Mouse (Mus musculus): ENCODE data around the gene Plxnd1.
A peak's percentile ranks its signal among the peaks of the same experiment; 100 is the strongest.

DNA sequence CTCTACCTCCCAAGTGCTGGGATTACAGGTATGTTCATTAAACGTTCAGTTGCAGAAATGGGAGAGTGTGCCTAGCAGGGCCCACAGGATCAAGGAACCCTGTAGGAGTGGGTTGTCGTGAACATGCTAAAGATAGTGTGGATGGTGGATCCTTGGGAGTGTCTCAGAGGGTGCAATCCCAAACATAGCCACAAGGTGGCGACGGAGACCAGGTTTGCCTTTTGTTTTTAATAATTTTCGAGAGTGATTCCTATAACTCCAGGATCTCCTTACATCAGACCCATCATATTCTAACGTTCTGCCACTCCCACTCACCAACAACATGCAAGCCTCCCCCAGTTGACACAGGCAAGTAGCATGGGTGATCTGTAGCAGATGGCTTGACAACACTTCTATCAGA is 15.7 kb upstream of the Plxnd1 start:
- peak; percentile 99 for TF ChIP-seq CTCF (IDR thresholded peaks at IDR 0.05; ENCODE audit: extremely low read depth, insufficient read depth, low read length)
- TF ChIP-seq POLR2A (IDR thresholded peaks at IDR 0.05; ENCODE audit: extremely low read depth, insufficient read depth, low read length): no peak

Data from cortical plate, adult 2 months (tissue).